Mouse (Mus musculus): Measurements from ENCODE around the gene Samd7.

The Samd7 gene

DNA sequence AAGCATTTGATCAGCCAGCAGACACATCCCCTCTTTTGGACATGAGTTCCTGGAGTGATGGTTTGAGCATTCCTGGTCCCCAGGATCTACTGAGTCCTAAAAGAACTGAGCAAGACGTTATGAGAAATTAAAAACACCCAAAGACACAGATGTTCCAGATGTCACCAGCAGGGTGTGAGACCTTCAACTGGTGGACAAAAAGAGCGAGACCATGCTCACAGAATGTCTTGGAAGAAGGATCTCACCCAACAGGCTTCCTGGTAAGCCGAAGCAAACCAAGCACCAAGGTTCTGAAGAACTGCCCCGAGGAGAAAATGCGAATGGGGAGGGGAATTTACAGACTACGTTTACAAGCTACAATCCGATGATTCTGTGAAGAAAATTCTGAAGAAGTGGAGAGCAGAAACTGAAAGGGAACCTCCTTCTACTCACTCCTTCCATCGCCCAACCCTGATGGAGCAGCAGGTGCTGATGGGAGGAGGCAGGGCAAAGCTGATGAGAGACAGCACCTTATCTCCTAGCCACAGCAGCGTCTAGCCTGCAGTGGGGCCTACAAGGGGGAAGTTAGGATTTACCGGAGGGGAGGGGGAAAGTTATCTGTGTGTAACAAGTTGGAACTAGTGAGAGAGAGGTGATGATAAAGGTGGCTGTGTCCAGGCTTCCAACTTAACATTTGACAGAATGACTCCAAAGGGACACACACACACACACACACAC lies 19.4 kb downstream of the Samd7 start:
- DNase-seq (ENCODE audit: low spot score), result no peak

DNA sequence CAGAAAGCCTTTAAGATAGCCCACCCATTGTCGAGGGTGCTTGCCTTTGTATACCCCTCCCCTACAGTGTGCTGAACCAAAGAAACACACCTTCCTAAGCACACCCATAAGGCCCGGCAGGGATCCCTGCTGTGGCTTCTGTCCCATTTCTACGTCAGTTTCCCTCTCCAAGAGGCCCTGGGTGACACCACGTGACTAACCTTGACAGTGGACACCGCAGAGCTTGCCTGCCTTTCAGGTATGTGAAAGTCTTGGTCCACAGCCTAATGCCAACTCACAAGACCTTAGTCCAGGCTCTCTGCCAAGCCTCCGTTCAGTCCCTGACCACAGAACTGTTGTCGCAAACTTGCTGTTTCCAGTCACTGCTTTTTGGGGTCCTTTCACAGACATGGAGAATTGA lies 20.1 kb downstream of the Samd7 start:
- no peak for DNase-seq (ENCODE audit: low spot score)

DNA sequence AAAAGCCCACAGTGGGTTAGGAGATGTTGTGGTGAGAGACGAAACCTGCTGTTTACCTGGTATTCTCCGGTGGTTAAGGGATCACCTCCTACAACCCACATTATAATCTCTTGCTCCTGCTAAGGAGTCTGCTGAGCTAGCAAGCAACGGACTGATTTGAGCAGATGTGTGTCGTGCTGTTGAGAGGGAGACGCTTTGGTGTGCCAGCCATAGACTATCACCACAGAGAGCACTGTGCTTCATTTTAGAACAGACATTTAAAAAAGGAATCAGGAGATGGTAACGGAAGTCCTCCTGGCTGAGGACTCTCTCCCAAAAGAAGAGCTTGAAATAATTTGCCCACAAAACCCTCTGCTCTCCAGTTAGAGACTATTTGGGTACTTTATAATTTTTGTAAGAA lies 21.2 kb downstream of the Samd7 start:
- no peak for DNase-seq (ENCODE audit: low spot score)

DNA sequence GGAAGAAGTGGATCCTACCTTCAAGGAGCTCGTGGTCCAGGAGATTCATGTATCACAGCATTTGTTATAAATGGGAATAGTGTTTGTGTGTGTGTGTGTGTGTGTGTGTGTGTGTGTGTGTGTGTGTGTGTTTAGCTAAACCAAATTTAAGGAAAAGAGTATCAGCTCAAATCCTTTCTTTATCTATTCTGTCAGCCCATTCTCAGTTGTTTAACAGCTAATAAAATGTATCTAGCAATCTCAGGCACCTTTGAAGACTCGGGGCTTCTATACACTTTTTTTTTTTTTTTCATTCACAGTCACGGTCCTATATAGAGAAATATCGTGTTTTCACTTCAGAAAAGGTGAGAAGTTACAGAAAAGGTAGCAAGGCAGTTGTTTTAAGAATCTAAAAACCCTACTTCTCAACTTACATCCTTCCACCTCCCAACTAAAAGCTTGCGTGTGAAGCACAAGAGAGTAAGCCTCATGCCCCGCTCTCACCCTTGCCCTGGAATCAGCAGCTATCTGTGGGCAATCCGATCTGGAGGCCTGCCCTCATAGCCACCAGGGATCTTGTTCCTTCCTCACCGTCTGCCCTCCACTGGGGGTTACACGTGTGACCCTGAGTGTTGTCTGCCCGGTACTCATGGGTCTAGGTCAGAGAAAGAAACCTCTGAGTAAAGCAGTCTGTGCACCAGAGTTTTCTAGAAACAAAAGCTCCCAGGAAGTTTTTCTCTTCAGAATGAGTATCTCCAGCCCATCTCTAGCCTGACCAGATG lies 23.8 kb downstream of the Samd7 start:
- no peak for DNase-seq (ENCODE audit: low spot score)

DNA sequence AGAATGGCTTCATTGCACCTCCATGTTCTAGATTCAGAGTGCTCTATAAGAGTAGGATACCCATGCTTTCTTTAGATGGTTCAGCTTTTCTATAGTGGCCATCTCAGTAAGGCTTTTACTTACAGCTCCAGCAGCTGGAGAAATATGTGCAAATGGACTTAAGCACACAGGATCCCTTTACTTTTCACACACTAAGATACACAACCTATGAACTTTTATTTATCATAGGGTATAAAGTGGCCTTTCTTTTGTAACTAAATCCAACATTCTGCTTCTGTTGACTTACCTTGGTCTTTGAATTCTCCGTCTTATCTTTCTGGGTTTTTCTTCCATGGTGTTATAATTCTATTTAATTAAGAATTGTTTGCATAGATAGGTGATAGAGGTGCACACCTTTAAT lies 25.5 kb downstream of the Samd7 start:
- no peak for DNase-seq (ENCODE audit: low spot score)

DNA sequence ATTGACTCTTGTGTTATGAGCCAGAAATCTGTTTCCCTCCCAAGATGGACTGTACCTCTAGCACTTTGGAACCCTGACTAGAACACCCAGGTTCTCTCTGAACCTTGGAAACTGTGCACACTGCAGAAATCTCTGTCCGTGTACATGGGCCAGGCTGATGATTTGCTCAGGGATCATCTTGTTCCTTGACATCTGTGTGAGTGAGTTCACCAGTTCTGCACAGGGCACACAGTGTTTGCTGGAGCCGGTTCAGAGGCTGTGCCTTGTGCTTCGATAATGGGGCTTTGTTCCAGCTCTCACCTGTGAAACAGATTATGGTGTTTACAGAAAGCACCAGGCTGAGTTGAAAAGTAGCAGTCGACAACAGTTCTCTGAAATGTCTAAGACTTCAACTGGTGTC lies 26.5 kb downstream of the Samd7 start:
- DNase-seq (ENCODE audit: low spot score), result no peak

DNA sequence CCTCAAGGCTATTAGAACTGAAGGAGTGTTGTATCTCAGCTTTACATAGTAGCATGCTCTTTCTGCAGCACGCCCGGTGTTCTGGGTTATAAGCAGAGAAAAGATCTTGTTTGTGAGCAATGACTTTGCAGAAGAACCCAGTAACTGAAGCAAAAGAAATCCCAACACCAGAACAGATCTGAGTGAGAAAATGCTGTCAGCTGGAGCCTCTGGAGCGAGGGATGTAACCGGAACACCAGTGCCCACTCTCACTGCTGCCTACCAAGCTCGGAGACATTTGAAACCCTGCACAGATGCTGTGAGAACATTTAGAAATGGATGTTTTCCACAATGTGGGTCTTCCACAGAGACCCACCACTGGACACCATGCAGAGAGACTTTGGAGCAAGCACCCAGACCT lies 28.6 kb downstream of the Samd7 start:
- DNase-seq (ENCODE audit: low spot score), result no peak

DNA sequence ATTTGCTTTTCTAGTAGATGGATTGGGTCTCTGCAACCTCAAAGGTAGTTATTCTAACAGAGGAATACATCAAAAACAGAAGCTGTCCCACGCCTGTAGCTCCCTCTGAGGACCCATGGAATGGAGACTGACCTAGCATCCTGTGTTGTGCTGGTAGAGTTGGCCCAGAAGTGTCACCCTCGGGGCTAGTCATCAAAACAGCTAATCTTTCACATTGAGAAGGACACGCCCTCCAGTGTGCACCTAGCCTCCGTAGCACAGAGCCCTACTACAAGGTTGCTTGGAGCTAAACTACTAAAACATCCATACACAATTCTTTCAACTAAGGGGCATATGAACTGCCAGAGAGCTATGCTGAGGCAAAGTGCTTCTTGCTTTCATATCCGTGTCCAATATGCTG lies 31.9 kb downstream of the Samd7 start:
- no peak for DNase-seq (ENCODE audit: low spot score)

DNA sequence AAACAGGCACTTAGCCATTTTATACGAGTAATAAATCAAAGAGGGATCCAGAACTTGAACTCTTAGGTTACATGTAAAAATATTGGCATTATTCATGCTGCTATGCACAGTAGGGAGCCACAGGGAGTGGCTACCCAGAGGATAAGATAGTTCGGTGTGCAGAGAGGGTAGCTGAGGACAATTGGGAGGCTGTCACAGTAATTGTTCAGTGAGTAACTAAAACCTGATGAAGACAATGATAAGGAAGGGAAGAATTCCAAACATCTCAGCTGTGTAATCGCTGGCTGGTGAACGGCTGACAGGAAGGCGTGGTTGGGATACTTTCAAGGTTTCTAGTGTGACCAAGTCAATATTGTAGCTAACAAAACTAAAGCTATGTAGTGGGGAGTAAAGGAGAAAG lies 42.4 kb downstream of the Samd7 start:
- no peak for DNase-seq (ENCODE audit: low spot score)

DNA sequence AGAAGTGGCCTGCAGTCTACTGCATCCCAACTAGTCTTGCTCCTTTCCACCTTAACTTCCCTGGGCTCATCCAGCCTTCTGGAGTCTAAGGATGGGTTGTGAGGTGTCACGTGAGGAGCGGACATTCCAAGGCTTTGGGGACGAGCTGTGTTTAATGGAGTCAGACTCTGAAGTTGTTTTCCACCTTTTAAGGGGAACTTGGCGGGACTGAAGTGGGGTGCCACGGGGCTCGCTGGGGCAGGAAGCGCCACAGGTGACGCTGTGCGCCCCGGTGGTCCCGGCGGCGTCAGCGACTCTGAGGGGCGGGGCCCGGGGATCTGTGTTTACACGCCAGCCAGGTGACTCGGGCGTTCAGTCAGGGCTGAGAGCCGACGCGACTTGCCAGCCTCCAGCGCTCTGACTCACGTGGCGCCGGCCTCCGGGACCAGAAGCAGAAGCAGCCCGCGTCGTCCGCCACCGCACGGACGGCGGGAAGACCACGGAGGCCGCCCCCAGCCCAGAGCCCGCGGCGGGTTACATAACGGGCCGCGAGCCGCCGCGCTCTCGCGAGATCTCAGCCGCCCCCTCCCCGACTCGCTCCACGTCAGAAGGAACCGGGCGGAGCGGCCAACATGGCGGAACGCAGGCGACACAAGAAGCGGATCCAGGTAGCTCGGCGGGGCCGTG lies 46.8 kb downstream of the Samd7 start, which contains the start of gene Sec62:
Gene Sec62 (plus strand): TSS at position 139 of the 666 bp plus-strand sequence.
- DNase-seq (ENCODE audit: low spot score), result peak; percentile 95

DNA sequence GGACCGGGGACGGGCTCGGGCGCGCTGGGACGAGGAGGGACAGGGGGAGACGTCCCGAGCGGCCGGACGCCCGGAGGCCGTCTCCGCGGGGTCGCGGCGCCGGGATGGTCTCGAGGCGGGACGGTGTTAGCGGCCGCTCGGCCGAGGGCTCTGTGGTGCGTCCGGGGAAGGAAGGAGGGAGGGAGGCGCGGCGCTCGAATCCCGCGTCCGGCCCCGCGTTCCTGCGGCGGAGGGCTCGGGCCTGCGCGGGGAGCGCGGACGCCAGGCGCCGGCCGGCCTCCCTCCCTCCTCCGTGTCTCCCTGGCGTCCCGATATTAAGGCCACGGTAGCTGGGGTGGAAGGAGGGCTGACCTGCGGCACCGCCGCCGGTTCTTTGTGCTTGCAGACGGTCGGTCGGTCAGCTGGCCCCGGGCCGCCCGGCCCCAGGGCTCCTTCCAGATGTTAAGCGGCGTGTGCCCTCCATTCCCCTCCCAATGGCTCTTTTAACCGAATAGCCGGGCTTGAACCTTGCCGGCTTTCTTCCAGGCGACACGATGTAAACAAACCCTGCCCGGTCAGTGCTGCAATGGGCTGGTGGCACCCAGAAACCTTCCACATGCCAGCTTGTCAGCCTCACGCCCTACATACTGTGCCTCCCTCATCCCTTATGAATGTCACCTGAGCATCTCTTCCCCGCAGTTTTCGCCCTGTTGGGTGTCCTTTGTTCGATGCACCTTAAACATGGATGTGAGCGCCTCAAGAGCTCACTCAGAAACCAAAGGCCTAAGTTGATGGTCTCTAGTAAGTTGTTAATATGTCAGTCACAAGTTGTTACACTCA lies 47.5 kb downstream of the Samd7 start:
- DNase-seq (ENCODE audit: low spot score), result peak; percentile 32

DNA sequence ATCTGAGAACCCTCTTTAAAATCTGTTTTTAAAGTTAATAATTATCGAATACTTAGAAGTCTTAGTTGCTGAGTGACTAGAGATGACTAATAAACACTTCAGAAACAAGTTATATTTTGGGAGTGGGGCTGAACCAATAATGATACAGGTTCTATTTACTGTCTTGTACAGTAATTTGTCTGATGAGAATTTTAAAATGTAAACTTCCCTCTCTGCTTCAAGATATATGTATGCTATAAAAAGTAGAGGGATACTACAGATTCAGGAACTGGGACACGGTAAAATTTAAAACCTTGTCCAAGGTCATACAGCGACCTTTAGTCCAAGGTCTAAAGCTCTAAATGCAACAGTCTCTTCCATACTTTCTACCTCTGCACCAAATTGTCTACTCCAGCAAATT lies 56.1 kb downstream of the Samd7 start:
- no peak for DNase-seq (ENCODE audit: low spot score)

DNA sequence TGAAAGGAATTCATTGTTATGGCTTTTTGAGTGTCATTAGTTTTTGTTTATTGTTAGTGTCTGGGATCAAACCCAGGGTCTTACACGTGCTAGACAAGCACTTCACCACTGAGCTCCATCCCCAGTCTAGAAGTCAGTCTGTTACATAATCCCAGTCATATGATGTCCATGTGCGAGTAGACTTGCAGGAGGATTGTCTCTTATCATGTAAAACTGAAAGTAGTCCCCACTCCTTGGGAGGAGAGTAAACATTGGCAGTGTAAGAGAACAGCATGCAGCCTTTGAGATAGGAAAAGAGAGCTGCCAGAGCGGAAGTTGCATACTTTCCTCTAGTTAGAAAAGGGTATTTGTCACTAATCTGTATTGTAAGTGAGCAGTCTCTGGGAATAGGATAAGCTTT lies 66.8 kb downstream of the Samd7 start:
- no peak for DNase-seq (ENCODE audit: low spot score)

Data from layer of hippocampus, adult 11-12 months (tissue).